Mouse (Mus musculus) T-helper 1 cell (primary cell): ENCODE results near the gene Slc6a1.

ENCODE experiments used
- in situ Hi-C: fragments of 300-600 bp; cut with MboI, MseI; formaldehyde crosslinking; loops from one replicate; pipeline ENCODE4 v1.15.1; 2025; ENCODE audit warnings: high pct_unique_total_duplicates

Slc6a1 gene

DNA sequence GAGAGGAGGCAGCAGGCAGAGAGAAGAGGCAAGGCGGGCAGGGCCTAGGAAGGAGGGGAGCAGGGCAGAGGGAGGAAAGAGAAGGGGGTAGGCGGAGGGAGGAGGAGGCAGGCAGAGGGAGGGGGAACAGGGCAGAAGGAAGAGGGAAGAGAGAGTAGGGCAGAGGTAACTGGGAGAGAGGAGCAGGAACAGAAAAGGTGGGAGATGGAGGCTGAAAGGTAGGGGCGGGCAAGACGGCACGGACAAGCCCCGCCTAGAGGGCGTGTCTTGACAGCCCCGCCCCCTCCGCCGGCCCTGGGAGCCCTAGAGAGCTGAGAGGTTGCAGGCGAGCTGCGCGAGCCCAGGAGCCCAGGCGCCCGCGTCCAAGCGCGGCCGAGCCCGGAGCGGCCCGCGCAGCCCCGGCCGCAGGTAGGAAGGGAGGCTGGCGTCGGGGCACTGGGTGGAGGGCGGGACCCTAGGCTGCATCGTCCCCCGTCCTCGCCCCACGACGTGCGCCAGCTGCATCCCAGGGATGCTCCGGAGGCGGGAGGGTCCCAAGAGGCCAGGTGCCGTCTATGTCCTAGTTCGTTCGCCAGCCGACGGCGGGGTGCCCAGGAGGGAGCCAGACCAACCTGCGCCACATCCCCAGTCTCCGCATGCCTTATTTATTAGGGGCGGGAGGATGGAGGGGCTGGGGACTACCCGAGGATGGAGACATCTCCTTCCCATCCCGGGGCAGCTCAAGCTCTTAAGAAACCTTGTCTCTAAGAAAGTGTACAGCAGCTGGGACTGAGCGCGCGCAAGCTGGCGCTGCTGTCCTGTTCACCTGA lies at the start of gene Slc6a1:
Slc6a1 (plus strand) TSS at position 167 of the 809 bp plus-strand sequence.
- in situ Hi-C loops: no loop called here

DNA sequence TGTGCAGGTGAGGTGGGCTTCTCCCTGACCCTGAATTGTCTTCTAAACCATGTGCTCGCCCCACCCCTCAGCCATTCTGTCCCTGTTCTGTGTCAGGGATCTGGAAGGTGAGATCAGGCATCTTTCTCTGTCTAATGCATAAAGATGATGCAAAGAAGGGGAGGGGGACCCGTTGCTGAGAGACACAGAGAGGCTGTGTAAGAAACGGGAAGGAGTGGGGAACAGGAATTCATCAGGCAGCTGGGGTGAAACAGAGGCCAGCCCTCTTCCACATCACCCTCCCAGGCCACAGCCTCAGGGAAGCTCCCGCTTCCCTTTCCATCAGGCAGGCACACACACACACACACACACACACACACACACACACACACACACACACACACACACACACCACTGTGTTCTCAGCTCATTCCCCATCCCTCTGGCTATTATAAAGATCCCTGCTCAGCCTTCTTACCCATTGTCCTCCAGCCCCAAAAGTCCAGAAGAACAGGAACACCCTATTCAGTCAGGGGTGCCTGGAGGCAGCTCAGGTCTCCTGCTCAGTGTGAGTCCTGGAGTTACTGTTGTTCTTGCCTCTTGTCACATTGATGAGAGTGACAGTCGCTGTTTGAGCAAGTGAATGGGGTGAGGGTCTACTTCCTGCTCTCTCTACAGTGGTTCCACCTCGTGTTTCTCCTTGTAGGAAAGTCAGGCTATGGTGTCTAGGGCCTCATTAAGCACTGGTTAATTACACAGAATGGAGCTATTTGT lies 43.4 kb upstream of the Slc6a1 start:
- in situ Hi-C loops: no loop called here

DNA sequence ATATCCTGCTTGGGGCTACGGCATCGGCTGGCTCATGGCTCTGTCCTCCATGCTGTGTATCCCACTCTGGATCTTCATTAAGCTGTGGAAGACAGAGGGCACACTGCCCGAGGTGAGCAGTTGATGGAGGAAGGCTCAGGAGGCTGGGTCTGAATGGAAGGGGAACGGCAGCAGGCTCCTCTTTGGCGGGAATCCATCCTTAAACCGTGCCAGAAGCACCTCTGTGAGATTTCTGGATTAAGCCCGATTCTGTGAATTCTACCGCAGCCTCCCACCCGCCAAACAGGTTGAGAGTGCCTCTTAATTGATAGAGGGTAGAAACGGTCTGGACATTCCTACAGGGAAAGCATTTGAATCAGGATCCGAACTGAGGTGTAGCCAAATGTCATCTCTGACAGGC lies 36.8 kb upstream of the Slc6a1 start:
- in situ Hi-C loops: no loop called here

DNA sequence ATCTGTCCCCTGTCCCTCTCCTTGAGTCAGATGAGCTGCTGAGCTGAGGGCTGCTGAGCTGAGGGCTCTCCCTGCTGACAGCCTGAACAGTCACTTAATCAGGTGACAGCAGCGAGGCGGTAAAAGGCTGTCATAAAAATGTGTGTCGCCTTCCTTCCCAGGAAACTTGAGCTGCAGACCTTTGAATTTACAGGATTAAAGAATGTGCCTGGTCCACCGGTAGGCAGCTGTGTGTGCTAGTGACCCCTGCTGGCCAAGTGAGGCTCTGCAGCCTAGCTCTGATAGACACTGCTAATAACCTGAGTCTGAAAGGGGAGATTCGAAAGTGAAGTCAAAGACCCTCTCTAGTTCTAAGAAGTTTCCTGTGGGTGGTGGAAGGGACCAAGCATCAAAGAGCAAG lies 32.1 kb upstream of the Slc6a1 start:
- in situ Hi-C loops: no loop called here

- in situ Hi-C loops: no loop called here
Observed at GRCm38 (mm10) chr6:114254927-114255326, 27.5 kb upstream of the Slc6a1 start.

GRCm38 (mm10) chr6:114257762-114258361 lies 24.6 kb upstream of the Slc6a1 start:
- in situ Hi-C loops: no loop called here

DNA sequence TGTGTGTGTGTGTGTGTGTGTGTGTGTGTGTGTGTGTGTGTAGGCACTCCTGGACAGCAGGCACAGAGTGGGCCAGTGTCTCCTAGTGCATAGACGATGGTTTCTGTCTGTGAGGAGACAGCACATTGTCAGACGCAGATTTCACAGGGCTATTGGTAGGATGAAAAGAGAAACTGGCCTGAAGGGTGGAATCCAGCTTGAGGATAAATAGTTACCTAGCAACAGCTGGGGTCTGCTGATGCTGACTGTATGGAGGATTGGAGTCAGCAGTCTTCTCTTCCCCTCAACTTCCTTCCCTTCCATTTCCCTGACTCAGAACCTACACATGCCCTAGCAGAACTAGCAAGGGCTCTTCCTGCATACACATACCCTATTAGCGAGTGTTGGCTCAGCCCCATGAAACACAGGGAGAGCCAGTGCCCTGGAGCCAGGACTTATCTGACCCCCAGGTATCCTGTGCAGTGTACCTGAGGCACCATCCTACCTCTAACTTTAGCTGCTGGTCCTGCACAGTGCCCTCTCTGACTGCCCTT lies 23.7 kb upstream of the Slc6a1 start:
- in situ Hi-C loops: no loop called here

- in situ Hi-C loops: no loop called here
Observed at GRCm38 (mm10) chr6:114261609-114262008, 20.8 kb upstream of the Slc6a1 start.

- in situ Hi-C loops: no loop called here
Observed at GRCm38 (mm10) chr6:114264010-114264409, 18.4 kb upstream of the Slc6a1 start.

GRCm38 (mm10) chr6:114264426-114264825 lies 18.0 kb upstream of the Slc6a1 start:
- in situ Hi-C loops: no loop called here

DNA sequence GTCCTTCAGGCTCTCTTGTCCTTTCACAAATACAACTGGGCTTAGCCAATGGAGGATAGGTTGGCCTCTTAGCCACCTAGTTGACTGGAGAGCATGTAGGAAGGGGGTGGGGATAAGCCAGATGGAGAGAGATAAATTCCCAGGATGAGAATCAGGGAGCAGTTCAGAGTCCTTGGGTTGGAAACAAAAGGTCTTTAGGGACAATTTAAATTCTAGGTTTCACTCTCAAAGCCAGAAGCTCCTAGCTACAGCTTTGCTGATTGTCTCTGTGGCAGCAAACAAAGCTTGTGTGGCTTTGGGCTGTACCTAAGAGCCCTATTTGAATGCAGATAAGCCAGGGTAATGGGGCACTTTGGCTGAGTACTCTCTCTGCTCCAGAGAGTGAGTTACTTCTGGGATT lies 16.2 kb upstream of the Slc6a1 start:
- in situ Hi-C loops: no loop called here

DNA sequence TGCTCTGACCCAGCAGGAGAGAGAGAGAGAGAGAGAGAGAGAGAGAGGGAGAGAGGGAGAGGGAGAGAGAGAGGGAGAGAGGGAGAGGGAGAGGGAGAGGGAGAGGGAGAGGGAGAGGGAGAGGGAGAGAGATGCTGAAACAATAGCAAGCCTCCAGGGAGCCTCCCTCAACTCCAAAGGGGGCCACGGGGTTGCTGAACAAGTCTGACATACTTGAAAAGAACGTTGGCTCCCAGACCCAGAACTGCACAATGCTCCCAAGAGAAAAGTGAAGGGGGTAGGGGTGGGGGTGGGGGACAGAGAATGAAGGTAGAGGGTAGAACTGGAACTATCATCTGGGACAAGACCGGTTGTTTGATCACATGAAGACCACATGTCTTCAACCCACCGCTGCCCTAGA lies 14.5 kb upstream of the Slc6a1 start:
- in situ Hi-C loops: no loop called here

- in situ Hi-C loops: no loop called here
Observed at GRCm38 (mm10) chr6:114269589-114269988, 12.8 kb upstream of the Slc6a1 start.

DNA sequence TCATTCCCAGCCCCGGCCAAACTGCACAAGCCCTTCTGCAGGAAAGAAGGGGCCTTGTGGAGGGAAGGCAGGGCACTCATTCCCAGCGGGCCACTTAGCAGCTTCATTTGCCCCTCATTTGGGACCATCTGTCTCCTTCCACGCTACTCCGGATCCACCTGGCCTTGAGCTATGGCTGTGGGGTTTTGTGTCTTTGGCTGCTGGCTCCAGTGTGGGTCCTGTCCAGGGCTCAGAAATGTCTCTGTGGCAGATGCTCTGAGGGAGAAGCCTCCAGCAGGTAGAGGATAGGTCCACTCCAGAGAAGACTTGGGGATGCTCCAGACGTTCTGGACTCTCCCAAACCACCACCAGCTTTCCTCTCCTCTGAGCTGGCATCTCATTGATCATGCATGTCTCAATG lies 11.6 kb upstream of the Slc6a1 start:
- in situ Hi-C loops: loop anchor here (10.0 kb wide), 1 partner anchor 1006 kb away; no protein-coding TSS in a partner anchor

- in situ Hi-C loops: loop anchor here (10.0 kb wide), 1 partner anchor 1007 kb away; no protein-coding TSS in a partner anchor
Observed at GRCm38 (mm10) chr6:114272279-114272678, 10.2 kb upstream of the Slc6a1 start.

DNA sequence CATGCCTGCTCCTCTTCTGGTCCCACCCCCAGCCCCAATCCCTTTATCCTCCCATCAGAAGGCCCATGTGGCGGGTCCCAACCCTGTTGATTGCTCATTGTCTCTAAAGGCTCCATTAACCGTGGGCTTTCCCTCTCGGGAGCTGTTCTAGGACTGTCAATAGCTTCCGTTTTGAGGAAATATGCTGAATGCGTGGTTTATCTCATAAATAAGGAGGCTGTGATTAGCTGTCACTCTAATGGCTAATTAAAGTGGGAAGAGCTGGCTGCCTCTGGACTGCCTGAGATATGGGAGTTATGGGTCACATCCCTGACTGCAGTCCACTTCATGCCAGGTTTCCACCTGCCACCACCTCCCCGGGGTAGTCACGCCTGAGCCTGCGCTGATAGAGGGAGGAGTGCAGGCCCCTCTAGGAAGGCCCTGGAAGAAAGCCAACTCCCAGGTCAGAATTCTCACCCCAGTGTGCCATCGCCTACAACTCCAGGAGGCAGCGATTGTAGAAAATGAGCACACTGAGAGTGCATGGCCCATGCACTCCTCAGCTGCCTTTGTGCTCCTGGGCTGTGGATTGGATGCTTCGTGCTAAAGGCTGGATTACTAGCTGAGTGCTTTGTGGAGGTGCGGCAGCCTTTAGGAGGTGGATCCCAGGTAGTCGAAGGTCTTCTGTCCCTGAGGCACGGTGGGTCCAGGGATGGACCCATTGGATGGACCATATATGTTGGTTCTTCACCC lies 8.3 kb upstream of the Slc6a1 start:
- in situ Hi-C loops: loop anchor here (10.0 kb wide), 1 partner anchor 1009 kb away; no protein-coding TSS in a partner anchor

DNA sequence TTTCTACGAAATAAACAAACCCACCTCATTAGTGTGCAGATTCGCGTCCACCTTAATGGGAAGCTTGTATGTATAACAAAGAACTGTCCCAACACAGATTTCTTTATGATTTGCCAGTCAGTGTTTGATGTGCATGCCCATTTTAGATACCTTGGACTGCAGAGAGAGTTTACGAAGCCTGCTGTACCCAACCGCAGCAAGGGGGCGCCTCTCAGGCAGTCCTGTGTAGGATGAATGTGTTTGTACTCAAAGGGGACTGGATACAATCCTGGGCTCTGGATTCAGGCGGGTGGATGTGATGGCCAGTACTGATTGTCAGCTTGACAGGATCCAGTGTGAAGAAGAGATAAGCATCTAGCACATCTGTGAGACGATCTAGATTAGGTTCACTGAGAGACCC lies 6.6 kb upstream of the Slc6a1 start:
- in situ Hi-C loops: loop anchor here (10.0 kb wide), 1 partner anchor 1011 kb away; no protein-coding TSS in a partner anchor

GRCm38 (mm10) chr6:114283278-114283770 lies 889 bp downstream of the Slc6a1 start:
- in situ Hi-C loops: no loop called here

- in situ Hi-C loops: no loop called here
Observed at GRCm38 (mm10) chr6:114283927-114284703, 1.7 kb downstream of the Slc6a1 start.

GRCm38 (mm10) chr6:114285424-114285823 lies 3.0 kb downstream of the Slc6a1 start:
- in situ Hi-C loops: no loop called here
